Mouse (Mus musculus) CH12.LX (cell line): ENCODE data around the gene Polr3b. TPM values are rescaled to one million over a fixed set of nuclear protein-coding genes. Genes with fewer than 3 reads are reported as not detected.

ENCODE experiments used
- DNase-seq: peaks from one replicate; pipeline ENCODE4 v3.0.0-alpha.2; 2013; ENCODE audit errors: extremely low read depth
- H3K27ac ChIP-seq: 2 replicates; pipeline ENCODE4 v1.5.1; 2012; ENCODE audit warnings: low read depth, mild to moderate bottlenecking, control low read depth, moderate library complexity; ENCODE audit not compliant: insufficient read depth
- H3K27me3 ChIP-seq: replicated peaks from 2 replicates; pipeline ENCODE3; 2012; ENCODE audit warnings: inconsistent platforms
- H3K36me3 ChIP-seq, 2 experiments: replicated peaks in 1 of 2; 2 replicates each; pipeline versions ENCODE3 to v1.6.1; 2012; ENCODE audit warnings: inconsistent platforms in 1 of 2, low read length in 1 of 2, mild to moderate bottlenecking in 1 of 2, mixed read lengths in 1 of 2, moderate library complexity in 1 of 2; ENCODE audit not compliant: control insufficient read depth in 1 of 2, insufficient read depth in 1 of 2
- H3K4me1 ChIP-seq, 2 experiments: 2 replicates each; pipeline ENCODE4 v1.6.1; 2012; ENCODE audit warnings: inconsistent platforms in 1 of 2, moderate library complexity in 1 of 2; ENCODE audit not compliant: insufficient read depth in 2 of 2, control insufficient read depth in 1 of 2
- H3K4me2 ChIP-seq: 2 replicates; pipeline ENCODE4 v1.6.1; 2012; ENCODE audit warnings: low read depth, mild to moderate bottlenecking, control low read depth; ENCODE audit not compliant: poor library complexity, insufficient read depth, severe bottlenecking
- H3K4me3 ChIP-seq, 3 experiments: fragments of 150-350 bp in 1 of 3; sonication (generic) in 1 of 3; replicated peaks in 1 of 3; 2 replicates each; pipeline versions ENCODE3 to v1.5.1; 2011 to 2012; ENCODE audit warnings: low read depth in 2 of 3, low read length in 2 of 3, mild to moderate bottlenecking in 2 of 3, moderate library complexity in 2 of 3, control low read depth in 1 of 3, improper control_type of control experiment in 1 of 3, inconsistent platforms in 1 of 3, mixed read lengths in 1 of 3; ENCODE audit not compliant: poor library complexity in 1 of 3
- H3K79me2 ChIP-seq: replicated peaks from 2 replicates; pipeline ENCODE4 v1.6.1; 2012; ENCODE audit warnings: mild to moderate bottlenecking, moderate library complexity; ENCODE audit not compliant: control insufficient read depth, poor library complexity, insufficient read depth, severe bottlenecking; ENCODE audit errors: extremely low read depth
- H3K9ac ChIP-seq: 2 replicates; pipeline ENCODE4 v1.6.1; 2012; ENCODE audit warnings: low read depth, mild to moderate bottlenecking, control low read depth, moderate library complexity; ENCODE audit not compliant: insufficient read depth
- H3K9me3 ChIP-seq: replicated peaks from 2 replicates; pipeline ENCODE3; 2012; ENCODE audit warnings: low read length, inconsistent platforms, mixed read lengths
- BHLHE40 ChIP-seq: IDR thresholded peaks from 2 replicates; pipeline ENCODE4 v1.6.1; 2011; ENCODE audit warnings: mild to moderate bottlenecking, low read depth, low read length, improper control_type of control experiment
- CTCF ChIP-seq, 2 experiments: IDR thresholded peaks in 1 of 2; conservative IDR thresholded peaks in 1 of 2; 2 replicates each; pipeline ENCODE4 v1.5.1; 2011 to 2012; ENCODE audit warnings: low read depth in 2 of 2, low read length in 2 of 2, improper control_type of control experiment in 1 of 2, inconsistent platforms in 1 of 2, mild to moderate bottlenecking in 1 of 2, moderate library complexity in 1 of 2
- E2F4 ChIP-seq: IDR thresholded peaks from 2 replicates; pipeline ENCODE4 v1.6.1; 2011; ENCODE audit warnings: low read depth, low read length, improper control_type of control experiment; ENCODE audit not compliant: insufficient replicate concordance
- EP300 ChIP-seq: IDR thresholded peaks from 2 replicates; pipeline ENCODE4 v1.6.1; 2011; ENCODE audit warnings: low read length, improper control_type of control experiment
- ETS1 ChIP-seq: conservative IDR thresholded peaks from 2 replicates; pipeline ENCODE4 v1.6.1; 2012; ENCODE audit warnings: low read depth, mild to moderate bottlenecking, inconsistent platforms, low read length, improper control_type of control experiment, moderate library complexity
- JUN ChIP-seq: IDR thresholded peaks from 2 replicates; pipeline ENCODE4 v1.6.1; 2011; ENCODE audit warnings: low read depth, mild to moderate bottlenecking, low read length, improper control_type of control experiment, moderate library complexity; ENCODE audit not compliant: insufficient read depth
- JUND ChIP-seq: conservative IDR thresholded peaks from 2 replicates; pipeline ENCODE4 v1.6.1; 2011; ENCODE audit warnings: low read depth, low read length, improper control_type of control experiment
- MAFK ChIP-seq: IDR thresholded peaks from 2 replicates; pipeline ENCODE4 v1.6.1; 2011; ENCODE audit warnings: low read length, improper control_type of control experiment; ENCODE audit not compliant: insufficient replicate concordance
- MEF2A ChIP-seq: IDR thresholded peaks from 2 replicates; pipeline ENCODE4 v1.6.1; 2014; ENCODE audit warnings: low read depth, mild to moderate bottlenecking, inconsistent platforms, low read length, improper control_type of control experiment, borderline replicate concordance
- MYC ChIP-seq: IDR thresholded peaks from 2 replicates; pipeline ENCODE4 v1.6.1; 2011; ENCODE audit warnings: low read depth, mild to moderate bottlenecking, improper control_type of control experiment, low read length
- POLR2A ChIP-seq: IDR thresholded peaks from 2 replicates; pipeline ENCODE4 v1.6.1; 2011; ENCODE audit warnings: low read depth, mild to moderate bottlenecking, improper control_type of control experiment, low read length
- POLR2AphosphoS2 ChIP-seq: IDR thresholded peaks from 2 replicates; pipeline ENCODE4 v1.6.1; 2011; ENCODE audit warnings: low read depth, low read length, improper control_type of control experiment
- RCOR1 ChIP-seq: conservative IDR thresholded peaks from 2 replicates; pipeline ENCODE4 v1.6.1; 2012; ENCODE audit warnings: low read depth, mild to moderate bottlenecking, inconsistent platforms, low read length, improper control_type of control experiment
- SMC3 ChIP-seq: IDR thresholded peaks from 2 replicates; pipeline ENCODE4 v1.6.1; 2011; ENCODE audit warnings: low read depth, low read length, improper control_type of control experiment
- TBP ChIP-seq: conservative IDR thresholded peaks from 2 replicates; pipeline ENCODE4 v1.6.1; 2011; ENCODE audit warnings: low read depth, low read length, improper control_type of control experiment
- TCF12 ChIP-seq: IDR thresholded peaks from 2 replicates; pipeline ENCODE4 v1.6.1; 2014; ENCODE audit warnings: low read depth, mild to moderate bottlenecking, inconsistent platforms, low read length, improper control_type of control experiment
- UBTF ChIP-seq: IDR thresholded peaks from 2 replicates; pipeline ENCODE4 v1.6.1; 2012; ENCODE audit warnings: low read depth, mild to moderate bottlenecking, inconsistent platforms, low read length, improper control_type of control experiment, moderate library complexity
- ZC3H11A ChIP-seq: IDR thresholded peaks from 2 replicates; pipeline ENCODE4 v1.6.1; 2012; ENCODE audit warnings: low read depth, mild to moderate bottlenecking, inconsistent platforms, low read length, improper control_type of control experiment
- ZKSCAN1 ChIP-seq: IDR thresholded peaks from 2 replicates; pipeline ENCODE4 v1.6.1; 2012; ENCODE audit warnings: low read depth, inconsistent platforms, low read length, improper control_type of control experiment, borderline replicate concordance
- ZMIZ1 ChIP-seq: IDR thresholded peaks from 2 replicates; pipeline ENCODE4 v1.6.1; 2012; ENCODE audit warnings: low read depth, mild to moderate bottlenecking, inconsistent platforms, low read length, improper control_type of control experiment
- dilution Hi-C: fragments of 300-500 bp; cut with MboI; formaldehyde crosslinking; loops from 2 replicates; pipeline ENCODE4 v1.14.3; 2020; ENCODE audit warnings: low sequenced_read_pairs; ENCODE audit not compliant: extremely low pct_unique_long_range_greater_than_20kb, extremely low pct_ligation_motif_present
- in situ Hi-C: fragments of 300-500 bp; cut with MboI; formaldehyde crosslinking; loops from 3 replicates; pipeline ENCODE4 v1.14.3; 2019; ENCODE audit warnings: low sequenced_read_pairs, low pct_ligation_motif_present, low pct_unique_long_range_greater_than_20kb, mixed read lengths
- polyA plus RNA-seq: library from polyadenylated mRNA; unstranded; fragments of >175 nt; gene quantifications from 2 replicates; pipeline ENCODE4 v1.2.1, GENCODE M21; 2012; ENCODE audit warnings: low read depth; ENCODE audit not compliant: insufficient read length
- total RNA-seq, 2 experiments: library from RNA; depleted of rRNA; stranded (reverse); fragments of 300-350 nt in 1 of 2; fragments of >200 nt in 1 of 2; gene quantifications; 2 replicates each; pipeline ENCODE4 v1.2.3; 2012 to 2014

The Polr3b gene
- total and polyA plus RNA-seq, 3 experiments, result 13.0 to 20.8 (median 16.3) TPM

GRCm38 (mm10) chr10:84730078-84730477 lies 108.0 kb downstream of the Polr3b start:
- Histone ChIP-seq H3K36me3 (peaks cover 16 to 32% of the 10 kb centered on the region in 2 experiments), H3K9ac (no peak overlapping the region), H3K79me2 (no peaks in the 10 kb centered on the region), H3K27me3 (no peaks in the 10 kb centered on the region), H3K4me3 (no peak overlapping the region), H3K27ac (no peak overlapping the region), H3K9me3 (no peaks in the 10 kb centered on the region), H3K4me2 (no peak overlapping the region), H3K4me1 (peaks cover 0 to 8% of the 10 kb centered on the region in 2 experiments; a peak in 3 of 4 replicates)
- no peak for DNase-seq
- dilution Hi-C loops (no loop called here), in situ Hi-C loops (no loop called here)
- TF ChIP-seq JUND (no peak), ZC3H11A (no peak), CTCF (conservative IDR thresholded peaks at IDR 0.05 in 1 of 2, IDR thresholded peaks at IDR 0.05 in 1 of 2; ENCODE audit: low read depth in 2 of 2, low read length in 2 of 2) (peak; percentile 48; a peak in 3 of 4 replicates), UBTF (no peak)

GRCm38 (mm10) chr10:84730956-84731355 lies 108.9 kb downstream of the Polr3b start:
- in situ Hi-C loops, result no loop called here
- Histone ChIP-seq H3K9ac (no peak overlapping the region), H3K27ac (no peak overlapping the region), H3K4me2 (no peak overlapping the region), H3K4me3 (no peak overlapping the region), H3K79me2 (no peaks in the 10 kb centered on the region)
- no peak for DNase-seq
- dilution Hi-C loops, result no loop called here
- no peak for TF ChIP-seq MEF2A
- no peak for TF ChIP-seq MAFK
- TF ChIP-seq MYC, result no peak
- no peak for TF ChIP-seq RCOR1
- TF ChIP-seq POLR2A, result no peak
- no peak for TF ChIP-seq CTCF (conservative IDR thresholded peaks at IDR 0.05 in 1 of 2, IDR thresholded peaks at IDR 0.05 in 1 of 2; ENCODE audit: low read depth in 2 of 2, low read length in 2 of 2)
- TF ChIP-seq E2F4, result no peak
- no peak for TF ChIP-seq JUN
- no peak for TF ChIP-seq ZKSCAN1
- TF ChIP-seq ETS1, result no peak
- no peak for TF ChIP-seq EP300
- no peak for TF ChIP-seq UBTF
- no peak for TF ChIP-seq TCF12
- TF ChIP-seq TBP, result no peak
- no peak for TF ChIP-seq ZMIZ1
- no peak for TF ChIP-seq SMC3
- TF ChIP-seq POLR2AphosphoS2, result no peak
- TF ChIP-seq BHLHE40, result no peak
- TF ChIP-seq, all 38 proteins: peak for 0
- H3K27me3 ChIP-seq, result no peaks in the 10 kb centered on the region
- H3K4me1 ChIP-seq, result peaks cover 4 to 13% of the 10 kb centered on the region in 2 experiments
- no peaks in the 10 kb centered on the region for H3K9me3 ChIP-seq
- H3K36me3 ChIP-seq, result peaks cover 7 to 23% of the 10 kb centered on the region in 2 experiments
